Mouse (Mus musculus) liver, embryonic 18 days (tissue): Measurements from ENCODE around the gene Olfr686. TPM values are rescaled to one million over a fixed set of nuclear protein-coding genes. Genes with fewer than 3 reads are reported as not detected.

Source experiments
- polyA plus RNA-seq: library from polyadenylated mRNA; depleted of rRNA; stranded (reverse); fragments of >200 nt; gene quantifications from 2 replicates; pipeline ENCODE4 v1.2.3, GENCODE M21; 2012; rRNA removed

Gene Olfr686
- not detected in 2 replicates for polyA plus RNA-seq

DNA sequence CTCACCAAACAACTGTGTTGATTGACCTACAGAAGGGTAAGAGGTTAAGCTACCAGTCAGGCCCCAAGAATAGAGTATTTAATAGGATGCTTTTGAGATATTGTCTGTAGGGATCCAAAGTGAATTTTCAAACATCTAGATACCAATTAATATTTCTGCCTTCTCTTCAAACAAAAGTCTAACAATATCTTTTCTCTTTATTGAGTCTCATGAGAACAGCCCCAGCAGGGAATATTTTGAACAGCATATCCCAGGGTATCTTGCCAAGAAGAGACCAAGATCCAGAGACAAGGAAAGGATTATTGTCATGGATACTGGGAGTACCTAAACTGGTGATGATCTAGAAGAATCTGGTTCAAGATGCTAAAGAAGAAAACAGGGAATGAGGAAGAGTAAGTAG lies at the start of gene Olfr686:
Olfr686 (minus strand) TSS at position 101 of the 400 bp plus-strand sequence.

DNA sequence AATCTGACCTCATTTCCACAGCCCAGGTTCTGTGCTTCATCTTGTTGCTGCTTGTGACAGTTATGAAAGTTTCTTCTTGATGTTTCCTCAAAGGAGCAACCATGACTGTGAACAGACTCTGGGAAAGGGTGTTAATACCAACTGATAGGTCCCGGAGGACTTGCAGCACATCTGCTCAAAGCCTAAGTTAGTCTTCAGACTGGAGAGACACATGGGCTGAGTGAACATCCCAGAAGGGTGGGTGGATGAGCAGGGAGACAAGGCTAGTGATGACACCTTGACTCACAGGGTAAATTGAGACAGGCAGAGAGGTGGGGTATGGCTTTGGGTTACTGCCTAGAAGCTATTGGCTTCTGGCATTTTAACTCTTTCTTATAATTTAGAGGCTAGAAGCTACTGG lies 21.4 kb downstream of the Olfr686 start, which contains the start of gene Olfr685:
Olfr685 (minus strand) TSS at position 101 of the 400 bp plus-strand sequence.

DNA sequence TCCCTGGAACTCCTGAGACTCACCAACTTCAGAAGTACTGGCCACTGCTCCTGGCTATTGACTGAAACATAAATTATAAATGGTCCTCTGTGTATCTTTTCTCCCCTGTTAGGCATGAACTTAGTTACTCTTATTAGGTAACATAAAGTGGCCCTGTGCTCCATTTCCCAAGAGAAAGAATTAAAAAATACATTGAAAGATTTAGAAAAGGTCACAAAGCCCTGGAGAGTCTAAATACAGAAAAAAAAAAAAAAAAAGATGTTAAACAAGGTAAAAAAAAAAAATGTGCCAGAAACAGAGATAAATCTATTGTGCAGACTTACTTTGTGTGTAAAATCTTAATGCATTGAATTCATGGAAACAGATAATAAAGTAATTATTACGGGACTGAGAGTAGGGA lies 43.7 kb downstream of the Olfr686 start, which contains the start of gene Olfr684:
Olfr684 (minus strand) TSS at position 101 of the 400 bp plus-strand sequence.

Other genes starting within 250 kb of the Olfr686 start
- not detected in 2 replicates for gene Olfr670, start 244.9 kb downstream of the Olfr686 start, polyA plus RNA-seq
- gene Olfr671, start 228.4 kb downstream of the Olfr686 start, polyA plus RNA-seq, result not detected in 2 replicates
- not detected in 2 replicates for gene Olfr672, start 205.5 kb downstream of the Olfr686 start, polyA plus RNA-seq
- gene Olfr675, start 179.0 kb downstream of the Olfr686 start, polyA plus RNA-seq, result not detected in 2 replicates
- not detected in 2 replicates for gene Olfr676, start 174.8 kb downstream of the Olfr686 start, polyA plus RNA-seq
- not detected in 2 replicates for gene Olfr677, start 156.1 kb downstream of the Olfr686 start, polyA plus RNA-seq
- not detected in 2 replicates for gene Olfr678, start 143.0 kb downstream of the Olfr686 start, polyA plus RNA-seq
- gene Olfr679, start 126.3 kb downstream of the Olfr686 start, polyA plus RNA-seq, result not detected in 2 replicates
- gene Olfr680-ps1, start 114.7 kb downstream of the Olfr686 start, polyA plus RNA-seq, result not detected in 2 replicates
- gene Olfr681, start 90.6 kb downstream of the Olfr686 start, polyA plus RNA-seq, result not detected in 2 replicates
- not detected in 2 replicates for gene Olfr683, start 60.5 kb downstream of the Olfr686 start, polyA plus RNA-seq
- not detected in 2 replicates for gene Olfr684, start 43.8 kb downstream of the Olfr686 start, polyA plus RNA-seq
- gene Olfr685, start 21.5 kb downstream of the Olfr686 start, polyA plus RNA-seq, result not detected in 2 replicates
- gene Olfr688, start 80.6 kb upstream of the Olfr686 start, polyA plus RNA-seq, result not detected in 2 replicates
- not detected in 2 replicates for gene Olfr689, start 103.7 kb upstream of the Olfr686 start, polyA plus RNA-seq
- not detected in 2 replicates for gene Olfr690, start 126.6 kb upstream of the Olfr686 start, polyA plus RNA-seq
- gene Olfr691, start 134.8 kb upstream of the Olfr686 start, polyA plus RNA-seq, result not detected in 2 replicates
- gene Olfr692, start 160.7 kb upstream of the Olfr686 start, polyA plus RNA-seq, result not detected in 2 replicates
- gene Gm5901, start 167.6 kb upstream of the Olfr686 start, polyA plus RNA-seq, result not detected in 2 replicates
- gene Fam160a2, start 192.6 kb upstream of the Olfr686 start, polyA plus RNA-seq, result 11.2 and 15.3 TPM in 2 replicates
- gene Cnga4, start 197.1 kb upstream of the Olfr686 start, polyA plus RNA-seq, result 0.02 and 0.04 TPM in 2 replicates
- not detected in 2 replicates for gene Cckbr, start 218.2 kb upstream of the Olfr686 start, polyA plus RNA-seq